Mouse (Mus musculus) right cerebral cortex, postnatal 10 days (tissue): ENCODE data around the gene Lrrc55.
"Not testable (repeated sequence)": the region's sequence is repeated elsewhere in the genome, so short reads cannot be mapped to it uniquely, and the experiment has no call there.

ENCODE experiments used
- DNase-seq, 2 experiments: peaks; one replicate each; pipeline ENCODE4 v3.0.0; 2021; ENCODE audit warnings: low spot score in 2 of 2

Lrrc55 gene

DNA sequence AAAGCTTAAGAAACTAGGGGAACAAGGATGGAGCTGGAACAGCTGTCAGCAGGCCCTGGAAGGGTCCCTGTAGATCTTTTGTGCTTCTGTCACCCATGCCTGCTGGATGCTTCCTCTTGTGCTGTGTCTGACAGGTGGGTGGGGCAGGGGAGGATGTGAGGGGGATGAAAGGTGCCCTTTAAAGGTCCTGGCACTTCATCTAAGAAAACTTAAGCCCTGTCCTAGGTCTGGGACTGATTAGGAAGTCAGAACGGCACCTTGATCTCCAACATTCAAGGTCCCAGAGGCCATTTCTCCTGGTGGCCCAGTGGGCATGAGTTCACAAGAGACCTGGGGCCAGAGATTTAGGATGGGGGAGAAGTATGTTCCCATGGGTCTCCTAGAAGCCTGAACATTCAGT lies at the start of gene Lrrc55:
TSS of gene Lrrc55 (minus strand) at position 297 of the 400 bp plus-strand sequence.
- no peak for DNase-seq

DNA sequence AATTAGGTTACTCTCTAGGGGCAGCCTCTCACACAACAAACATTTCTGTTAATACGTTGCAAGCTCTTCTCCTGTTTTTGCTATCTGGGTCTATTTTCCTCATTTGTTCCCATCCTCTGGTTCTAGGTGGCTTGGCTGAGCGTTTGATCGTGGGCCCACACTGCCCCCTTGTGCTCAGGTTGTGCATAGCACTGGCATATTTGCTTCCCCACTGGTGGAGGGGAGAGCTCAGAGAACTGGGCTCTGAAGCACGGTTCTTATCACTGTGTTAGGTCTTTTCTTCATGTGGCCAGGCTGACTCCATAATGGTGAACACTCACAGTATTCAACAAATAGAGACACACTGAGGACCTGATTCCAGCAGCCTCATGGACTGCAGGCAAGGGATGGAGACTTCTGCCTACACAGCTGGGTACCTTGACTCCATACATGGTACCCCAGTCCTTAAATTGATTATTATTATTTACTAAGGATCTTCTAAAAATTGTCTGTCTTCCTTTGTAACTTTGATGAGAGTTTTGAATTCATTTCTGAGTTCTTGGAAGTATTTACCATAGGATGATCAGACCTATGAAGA lies 49.6 kb upstream of the Lrrc55 start:
- peak; percentile 81 to 89 for DNase-seq

DNA sequence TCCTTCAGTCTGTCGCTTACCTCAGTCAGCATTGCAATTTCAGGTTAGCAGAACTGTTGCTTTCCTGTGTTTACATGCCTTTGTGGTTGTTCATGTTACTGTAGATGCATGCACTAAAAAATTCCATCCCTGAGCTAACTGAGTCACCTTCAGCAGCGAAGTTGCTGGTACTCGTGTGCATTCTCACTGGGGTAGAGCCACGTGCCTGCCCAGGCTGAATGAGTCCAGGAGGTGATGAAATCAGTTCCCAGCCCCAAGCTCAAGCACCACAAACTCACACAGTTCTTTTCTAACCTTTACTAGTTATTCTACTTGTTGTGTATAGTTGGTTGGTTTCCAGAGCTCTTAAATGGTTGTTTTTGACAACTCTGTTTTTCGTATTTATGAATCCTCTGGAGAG lies 48.7 kb upstream of the Lrrc55 start:
- DNase-seq = no peak

DNA sequence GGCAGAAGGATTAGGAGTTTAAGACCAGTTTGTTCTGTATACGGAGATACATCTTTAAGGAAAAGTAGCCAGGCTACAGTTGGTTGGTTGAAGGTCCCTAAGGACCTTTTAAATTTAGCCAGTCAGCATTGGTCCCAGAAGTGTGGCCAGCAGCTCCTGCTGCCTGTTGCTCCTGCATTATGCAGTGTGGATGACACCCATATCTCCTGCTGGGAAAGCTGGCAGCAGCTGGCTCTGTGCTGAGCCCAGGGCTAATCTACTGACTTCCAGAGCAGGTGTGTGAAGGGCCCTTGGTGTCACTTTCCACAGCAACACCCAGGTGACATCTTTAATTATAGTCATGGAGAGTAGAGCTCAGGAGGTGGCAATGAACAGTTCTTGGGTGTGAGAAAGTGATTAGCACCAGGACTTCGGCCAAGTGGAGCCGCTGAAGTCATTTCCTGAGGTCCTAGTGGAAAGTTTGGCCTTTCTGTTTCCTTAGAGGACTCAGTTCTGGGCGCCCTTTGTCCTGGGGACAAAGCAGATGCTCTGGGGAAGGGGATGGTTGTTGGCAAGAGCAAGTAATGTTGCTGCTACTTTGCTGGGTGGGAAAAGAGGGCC lies 41.2 kb upstream of the Lrrc55 start:
- no peak for DNase-seq

DNA sequence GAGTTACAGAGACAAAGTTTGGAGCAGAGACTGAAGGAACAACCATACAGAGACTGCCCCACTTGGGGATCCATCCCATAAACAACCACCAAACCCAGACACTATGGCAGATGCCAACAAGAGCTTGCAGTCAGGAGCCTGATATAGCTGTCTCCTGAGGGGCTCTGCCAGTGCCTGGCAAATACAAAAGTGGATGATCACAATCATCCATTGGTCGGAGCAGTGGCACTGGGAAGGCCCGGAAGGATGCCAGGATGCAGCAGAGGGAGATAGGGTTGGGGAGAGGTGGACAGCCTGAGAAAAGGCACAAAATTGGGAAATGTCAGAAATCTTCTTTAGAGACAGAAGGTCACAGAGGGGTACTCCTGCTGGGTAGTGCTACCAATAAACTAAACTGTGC lies 40.2 kb upstream of the Lrrc55 start:
- DNase-seq = not testable (repeated sequence)

DNA sequence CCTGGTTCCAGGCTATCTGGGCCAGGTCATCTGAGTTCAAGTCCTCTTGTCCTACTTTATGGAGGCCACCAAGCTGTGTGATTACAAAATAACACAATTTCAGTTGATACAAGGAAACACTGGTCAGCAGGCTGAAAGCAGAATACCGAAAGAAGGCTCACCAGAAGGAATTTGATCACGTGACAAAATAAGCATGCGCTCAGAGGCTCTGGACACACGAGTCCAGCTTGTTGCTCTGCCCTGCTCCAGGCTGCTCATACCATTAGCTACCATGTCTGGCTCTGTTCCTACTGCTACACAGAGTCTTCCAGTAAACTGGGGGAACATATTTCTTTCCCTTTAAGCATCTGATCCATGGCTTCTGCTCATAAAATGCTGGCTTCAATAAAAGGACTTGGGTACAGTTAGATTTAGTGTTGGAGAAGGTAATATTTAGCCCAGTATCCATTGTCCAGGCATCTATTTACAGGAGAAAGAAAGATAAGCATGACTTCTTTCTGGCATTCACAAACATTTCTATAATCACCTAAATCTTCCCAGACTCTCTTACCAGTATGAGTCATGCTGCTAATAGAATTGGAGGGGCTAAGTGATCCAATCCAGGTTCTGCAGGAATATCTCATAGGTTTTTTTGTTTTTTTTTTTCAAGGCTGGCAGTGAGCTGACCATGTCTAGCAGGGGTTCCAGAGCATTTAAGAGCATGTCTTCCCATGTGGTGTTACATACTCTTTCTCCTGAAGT lies 33.9 kb upstream of the Lrrc55 start:
- no peak for DNase-seq

DNA sequence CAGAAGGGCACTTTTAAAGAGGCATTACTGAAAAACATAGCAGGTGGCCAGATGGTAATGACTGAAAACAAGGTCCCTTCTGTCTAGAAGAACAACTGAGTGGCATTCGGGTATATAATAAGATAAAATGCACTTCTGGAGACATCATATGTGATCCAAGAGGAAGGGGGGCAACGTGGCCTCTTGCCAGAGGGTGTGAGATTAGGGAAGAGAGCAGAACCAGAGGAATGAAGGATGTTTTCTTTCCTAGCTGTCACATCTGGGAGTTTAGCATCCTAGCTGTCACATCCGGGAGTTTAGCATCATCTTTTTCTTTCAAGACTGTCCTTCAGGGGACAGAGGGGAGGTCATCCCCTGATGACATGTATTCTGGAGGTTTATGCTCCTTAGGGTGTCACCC lies 32.6 kb upstream of the Lrrc55 start:
- no peak for DNase-seq

DNA sequence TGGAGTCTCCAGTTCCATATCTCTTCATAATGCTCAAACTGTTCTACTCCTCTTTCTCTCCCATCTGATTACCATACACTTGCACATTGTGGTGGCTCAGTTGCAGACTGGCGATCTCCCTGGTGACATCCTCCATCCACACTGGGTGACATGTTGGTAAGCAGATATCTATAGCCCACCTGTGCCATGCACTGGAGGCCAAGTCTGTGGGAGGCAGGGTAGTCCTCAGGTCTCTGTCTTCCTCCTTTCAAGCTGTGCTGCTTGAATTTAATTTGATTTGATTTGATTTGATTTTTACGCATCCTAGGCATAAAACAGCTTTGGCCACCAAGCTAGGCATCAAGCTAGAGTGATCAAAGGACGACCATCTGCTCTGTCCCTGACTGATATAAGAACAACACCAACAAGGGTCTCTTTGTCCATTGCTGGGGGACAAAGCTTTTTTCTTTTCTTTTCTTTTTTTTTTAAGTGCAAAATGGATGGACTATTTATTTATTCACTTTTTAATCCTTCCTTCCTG lies 30.9 kb upstream of the Lrrc55 start:
- no peak for DNase-seq

DNA sequence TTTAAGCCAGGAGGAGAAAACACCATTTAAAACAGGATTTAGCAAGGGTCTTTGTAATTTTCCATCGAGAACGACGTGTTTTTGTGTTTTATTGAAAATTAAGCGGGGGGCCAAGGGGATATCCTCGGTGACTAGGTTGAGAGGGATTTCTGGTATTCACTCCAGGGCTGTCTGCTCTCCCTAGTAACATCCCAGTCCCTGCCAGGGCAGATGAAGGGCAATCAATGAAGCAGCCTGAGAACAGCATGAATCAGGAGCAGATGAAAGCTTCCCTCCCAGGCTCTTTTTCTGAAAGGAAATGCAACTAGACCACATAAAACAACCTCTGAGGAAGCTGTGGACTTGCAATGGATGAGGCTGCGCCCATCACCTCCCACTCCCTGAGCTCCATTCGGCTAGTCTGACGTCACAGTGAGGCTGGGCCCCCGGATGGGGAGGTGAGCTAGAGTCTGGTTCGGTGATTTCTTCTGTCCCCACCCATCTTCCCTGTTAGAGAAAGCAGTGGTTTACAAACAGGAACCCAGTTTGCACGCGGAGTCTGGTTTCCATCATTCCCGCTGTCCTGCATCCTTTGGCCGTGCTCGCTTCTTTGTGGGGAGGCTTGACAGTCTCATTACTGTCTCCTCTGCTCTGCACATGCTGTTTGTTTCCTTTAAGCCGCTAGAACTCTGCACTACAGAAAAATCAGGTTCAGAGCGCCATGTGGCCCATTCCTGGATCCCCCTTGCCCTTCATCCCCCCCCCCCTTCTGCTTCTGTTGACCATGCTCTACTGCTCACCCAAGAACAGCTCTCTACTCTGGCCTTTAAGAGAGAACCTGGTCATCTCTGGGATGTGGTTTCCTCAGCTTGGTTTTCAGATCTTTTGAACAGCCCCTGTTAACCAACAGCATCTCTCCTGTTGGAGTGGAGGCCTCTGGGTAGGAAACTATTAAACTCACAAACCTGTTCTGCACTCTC lies 27.5 kb upstream of the Lrrc55 start:
- no peak for DNase-seq

DNA sequence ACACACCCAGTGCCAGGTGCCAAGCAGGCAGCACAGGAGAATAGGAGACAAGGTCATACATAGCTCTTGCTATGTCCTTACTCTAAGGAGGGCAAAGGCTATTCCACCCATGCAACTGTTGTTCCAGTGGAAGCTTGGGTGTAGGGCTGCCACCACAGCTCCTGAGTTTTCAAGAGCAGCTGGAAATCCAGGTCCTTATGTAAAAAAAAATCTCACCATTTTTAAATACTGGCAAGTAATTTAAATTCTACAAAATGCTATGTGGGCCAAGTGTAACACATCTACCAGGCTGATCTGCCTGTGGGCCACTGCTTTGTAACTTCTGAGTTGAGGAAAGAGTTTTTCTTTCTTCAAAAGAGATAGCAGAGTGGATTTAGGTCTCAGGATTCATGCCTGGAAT lies 19.6 kb upstream of the Lrrc55 start:
- no peak for DNase-seq

DNA sequence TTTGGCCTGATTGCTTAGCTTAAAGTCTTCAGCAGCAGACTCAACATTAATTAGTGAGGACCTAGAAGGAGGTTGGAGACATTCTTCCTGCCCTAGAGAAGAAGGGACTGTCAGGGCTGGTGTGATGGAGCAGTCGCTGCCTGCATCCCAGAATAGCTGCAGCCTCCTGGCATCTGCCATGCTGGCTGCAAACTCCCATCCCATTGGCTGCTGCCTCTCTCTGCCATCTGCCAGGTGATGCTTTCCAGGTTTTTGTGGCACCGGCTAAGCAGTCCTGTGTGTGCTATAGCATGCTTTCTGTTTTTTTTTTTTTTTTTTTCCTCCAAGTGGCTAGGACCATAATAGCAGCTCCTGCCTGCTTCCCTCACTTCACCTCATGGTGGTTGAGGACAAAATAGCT lies 16.7 kb upstream of the Lrrc55 start:
- DNase-seq = peak; percentile 78 to 88

DNA sequence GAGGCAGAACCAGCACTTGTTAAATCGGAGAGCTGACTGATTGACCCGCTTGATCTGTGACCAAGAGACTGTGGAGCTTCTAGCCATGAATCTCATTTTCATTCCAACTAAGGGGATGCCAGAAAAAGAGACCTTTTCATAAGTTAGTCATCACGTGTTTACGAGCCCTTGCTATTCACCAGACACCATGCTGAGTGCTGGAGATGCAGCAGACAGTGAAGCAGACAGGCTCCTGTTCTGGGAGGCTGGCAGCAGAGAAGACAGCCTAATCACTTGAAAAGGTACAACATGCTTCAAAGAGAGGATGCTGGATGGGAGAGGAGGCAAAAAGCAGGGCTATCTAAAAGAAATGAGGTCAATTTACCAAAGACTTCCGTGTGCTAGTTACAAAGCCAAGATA lies 12.3 kb upstream of the Lrrc55 start:
- no peak for DNase-seq

DNA sequence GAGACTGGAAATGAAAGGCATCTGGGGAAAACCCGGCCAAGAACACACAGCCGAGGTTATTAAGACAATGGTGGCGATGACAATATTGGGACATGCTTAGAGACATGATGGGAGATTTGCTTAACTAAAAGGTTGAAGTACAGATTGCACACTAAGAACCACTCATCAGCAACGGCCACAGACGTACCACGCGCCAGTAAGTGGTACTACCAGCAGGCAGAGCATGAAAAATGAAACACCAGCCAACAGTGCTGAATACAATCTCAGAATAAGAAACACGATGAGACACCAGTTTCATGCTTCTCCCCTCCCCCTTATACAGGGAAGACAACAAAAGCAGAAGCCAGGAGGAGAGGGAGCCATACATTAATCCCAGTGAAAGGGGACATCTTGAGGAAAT lies 8.2 kb upstream of the Lrrc55 start:
- no peak for DNase-seq

DNA sequence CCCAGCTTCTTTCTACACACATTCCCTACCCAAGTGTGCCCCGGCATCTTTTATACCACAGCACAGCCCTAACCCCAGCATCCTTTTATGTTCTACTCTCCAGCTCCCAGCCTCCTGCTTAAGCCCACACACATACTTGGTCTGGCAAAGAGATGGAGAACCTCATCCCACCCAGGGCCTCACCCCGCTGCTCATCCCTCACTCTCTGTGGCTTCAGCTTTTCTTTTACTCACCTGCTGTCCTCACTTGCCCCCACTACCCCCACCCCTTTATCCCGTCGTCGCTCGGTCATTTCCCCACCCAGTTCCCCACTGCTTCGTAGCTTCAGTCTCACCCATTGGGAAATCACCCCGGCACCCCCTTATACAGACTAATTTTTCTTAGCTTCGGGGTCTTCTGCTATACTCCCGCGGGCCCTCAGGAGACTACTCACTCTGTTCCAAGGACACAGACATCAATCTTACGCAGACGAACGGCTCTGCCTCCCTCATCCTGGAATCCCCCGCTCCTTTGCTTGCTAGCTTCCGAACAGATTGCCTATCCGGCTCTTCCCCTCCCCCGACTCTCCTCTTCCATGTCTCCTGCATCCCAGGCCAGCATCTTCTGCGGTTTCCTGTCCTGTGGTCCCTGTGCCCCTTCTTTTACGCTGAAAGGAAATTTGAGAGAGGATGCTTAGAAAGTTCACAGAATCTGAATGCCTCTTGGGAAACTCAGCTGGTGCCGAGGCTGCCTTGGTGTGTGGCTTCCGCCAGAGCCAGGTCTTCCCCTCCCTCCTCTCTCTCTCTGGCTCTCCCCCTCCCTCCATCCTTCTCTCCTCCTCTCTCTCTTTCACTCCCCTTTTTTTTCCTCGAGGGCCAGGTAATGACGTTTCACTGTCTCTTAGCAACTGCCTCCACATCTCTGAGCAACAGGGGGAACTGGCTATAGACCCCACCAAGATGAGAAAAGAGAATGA lies 1.3 kb upstream of the Lrrc55 start:
- peak; percentile 79 to 84 for DNase-seq

DNA sequence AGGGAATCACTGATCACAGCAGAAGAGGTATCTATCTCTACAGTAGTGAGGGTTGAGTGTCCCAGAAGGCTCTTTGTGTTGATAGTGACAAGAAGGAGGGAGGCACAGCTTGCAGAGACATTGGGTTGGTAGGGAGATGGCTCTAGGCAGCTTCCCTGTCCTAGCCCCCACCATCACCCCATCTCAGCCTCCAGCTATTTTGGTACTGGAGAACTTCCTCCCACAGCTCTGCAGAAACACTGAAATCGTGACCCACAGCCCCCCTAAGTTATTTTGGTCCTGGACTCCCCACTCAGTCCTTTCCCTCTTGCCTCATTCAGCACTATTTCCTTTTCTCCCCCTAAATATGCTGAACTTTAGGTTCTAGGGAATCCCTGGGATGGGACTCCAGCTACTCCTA lies 2.4 kb downstream of the Lrrc55 start:
- DNase-seq = no peak

DNA sequence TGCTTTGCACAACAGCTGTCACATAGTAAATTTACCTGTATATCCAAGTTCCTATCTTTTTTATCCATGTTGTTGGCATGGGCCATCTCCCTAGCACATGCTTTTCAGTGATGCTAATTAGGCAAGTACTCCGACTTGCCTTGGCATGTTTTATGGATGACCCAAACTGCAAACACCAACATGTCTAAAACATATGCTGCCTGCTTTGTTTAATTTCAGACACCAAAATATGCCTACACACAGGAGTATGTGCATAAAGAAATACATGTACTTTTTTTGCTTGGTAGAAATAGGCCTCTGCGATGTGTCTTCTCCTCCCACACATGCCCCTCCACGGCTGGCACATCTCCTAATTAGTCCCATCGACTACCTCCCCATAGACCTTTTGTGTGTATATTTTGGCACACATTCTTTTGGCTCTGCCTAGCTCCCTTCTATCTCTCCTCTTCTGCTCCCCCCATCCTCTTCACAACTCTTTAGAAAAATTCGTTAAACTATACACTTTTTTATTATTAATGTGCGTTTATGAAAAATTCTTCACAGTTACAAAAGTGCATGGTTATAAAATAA lies 9.3 kb downstream of the Lrrc55 start:
- no peak for DNase-seq

DNA sequence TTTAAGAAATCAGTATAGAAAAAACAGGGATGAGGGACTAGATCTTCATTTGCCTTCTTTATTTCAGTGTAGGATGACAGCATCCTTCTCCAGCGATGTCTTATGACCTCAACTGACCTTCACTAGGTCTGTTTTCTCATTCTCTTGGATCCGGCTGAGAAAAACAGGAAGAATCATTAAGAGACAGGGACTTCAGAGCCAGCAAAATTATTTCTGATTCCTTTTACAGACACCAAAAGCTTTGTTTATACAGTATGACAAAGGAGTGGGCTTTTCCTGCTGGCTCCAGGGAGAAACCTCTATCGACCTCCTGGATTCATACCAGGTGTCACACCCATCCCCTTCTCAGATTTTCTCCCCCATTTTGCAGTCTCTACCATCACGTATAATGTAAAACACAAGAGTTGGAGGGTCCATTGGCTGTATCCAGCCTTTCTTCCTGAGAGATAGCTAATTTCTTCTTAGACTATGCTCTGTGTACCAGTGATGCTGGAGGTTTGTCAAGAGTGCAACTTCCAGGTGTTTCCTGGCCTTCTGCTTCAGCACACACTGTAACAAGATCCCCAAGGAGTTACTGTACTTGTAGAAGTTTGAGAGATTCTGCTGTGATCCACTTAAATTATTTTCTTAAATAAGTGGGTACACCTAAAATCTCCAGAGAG lies 18.7 kb downstream of the Lrrc55 start:
- no peak for DNase-seq

DNA sequence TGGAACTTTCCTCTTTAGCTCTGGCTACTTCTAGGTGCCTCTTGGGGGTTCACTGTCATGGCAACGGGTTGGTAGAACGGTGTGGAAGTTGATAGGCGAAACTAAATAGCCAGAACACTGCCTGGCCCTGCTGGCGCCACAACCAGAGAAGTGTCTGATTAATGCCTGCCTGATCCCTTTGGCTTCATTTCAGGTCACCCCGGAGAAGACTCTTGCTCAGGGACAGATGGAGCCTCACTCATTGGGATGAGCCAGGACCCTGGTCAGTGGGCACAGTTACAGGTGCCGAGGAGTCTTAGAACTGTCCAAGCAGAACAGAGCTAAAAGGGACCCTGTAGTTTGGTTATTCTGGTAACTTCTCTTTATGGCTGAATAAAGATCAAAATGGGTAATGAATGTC lies 23.5 kb downstream of the Lrrc55 start:
- DNase-seq = no peak

DNA sequence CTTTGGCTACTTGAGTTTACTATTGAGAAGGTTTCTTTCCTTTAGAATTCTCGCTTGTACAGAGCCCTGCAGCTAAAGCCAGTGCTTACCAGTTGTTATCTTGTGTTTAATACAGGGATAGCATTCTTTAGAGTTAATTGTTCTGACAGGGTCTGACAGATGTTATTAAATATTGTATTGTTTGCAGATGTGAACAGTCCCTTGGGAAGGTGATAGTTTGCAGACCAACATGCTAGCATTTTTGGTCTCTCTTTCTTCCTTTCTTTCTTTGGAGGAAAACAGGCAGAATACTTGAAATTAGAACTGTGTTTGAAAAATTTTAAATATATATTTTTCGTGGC lies 24.3 kb downstream of the Lrrc55 start:
- no peak for DNase-seq
